Mouse (Mus musculus) G1E (cell line): Measurements from ENCODE around the gene Cnot2. TPM values are rescaled to one million over a fixed set of nuclear protein-coding genes. Genes with fewer than 3 reads are reported as not detected.
"Not testable (repeated sequence)": the region's sequence is repeated elsewhere in the genome, so short reads cannot be mapped to it uniquely, and the experiment has no call there.

Experiments
- ATAC-seq: 2 replicates; pipeline ENCODE4 v1.8.0; 2016; ENCODE audit warnings: mild to moderate bottlenecking; ENCODE audit not compliant: insufficient number of reproducible peaks, poor library complexity, low FRiP score, severe bottlenecking; ENCODE audit errors: extremely low read depth
- DNase-seq: peaks from one replicate; pipeline ENCODE4 v3.0.0; 2012; ENCODE audit warnings: low spot score
- H3K27me3 ChIP-seq: 2 replicates; pipeline ENCODE4 v1.6.1; 2012; ENCODE audit warnings: mild to moderate bottlenecking, low read length, inconsistent platforms; ENCODE audit not compliant: insufficient read depth
- H3K36me3 ChIP-seq: replicated peaks from 2 replicates; pipeline ENCODE3; 2012; ENCODE audit warnings: mild to moderate bottlenecking, inconsistent platforms
- H3K4me1 ChIP-seq: 2 replicates; pipeline ENCODE4 v1.6.1; 2012; ENCODE audit warnings: low read depth, low read length, inconsistent platforms, mixed read lengths; ENCODE audit not compliant: insufficient read depth
- H3K4me3 ChIP-seq: 2 replicates; pipeline ENCODE4 v1.5.1; 2012; ENCODE audit warnings: low read depth, mild to moderate bottlenecking, inconsistent platforms, low read length, moderate library complexity, mixed read lengths
- H3K9me3 ChIP-seq: replicated peaks from 2 replicates; pipeline ENCODE4 v1.6.1; 2012; ENCODE audit warnings: inconsistent platforms
- CTCF ChIP-seq: IDR thresholded peaks from 2 replicates; pipeline ENCODE4 v1.5.1; 2012; ENCODE audit warnings: low read depth, low read length, inconsistent platforms, mixed read lengths
- GATA1 ChIP-seq: IDR thresholded peaks from 2 replicates; pipeline ENCODE4 v1.6.1; 2012; ENCODE audit warnings: borderline replicate concordance, low read length, inconsistent platforms, mixed read lengths
- GATA2 ChIP-seq: IDR thresholded peaks from 2 replicates; pipeline ENCODE4 v1.6.1; 2012; ENCODE audit warnings: low read depth, low read length, inconsistent platforms, borderline replicate concordance
- POLR2AphosphoS5 ChIP-seq: IDR thresholded peaks from 2 replicates; pipeline ENCODE4 v1.6.1; 2012; ENCODE audit warnings: low read depth, low read length, inconsistent platforms; ENCODE audit not compliant: insufficient replicate concordance
- TAL1 ChIP-seq: conservative IDR thresholded peaks from 2 replicates; pipeline ENCODE4 v1.6.1; 2012; ENCODE audit warnings: low read depth, low read length, inconsistent platforms, mixed read lengths
- polyA plus RNA-seq: library from polyadenylated mRNA; stranded (reverse); fragments of >175 nt; gene quantifications from 2 replicates; pipeline ENCODE4 v1.2.3, GENCODE M21; 2012
- total RNA-seq, 2 experiments: library from RNA; stranded (forward) in 1 of 2; stranded (reverse) in 1 of 2; fragments of 200-1000 nt in 1 of 2; fragments of >200 nt in 1 of 2; fragmentation: Nextera tagmentation in 1 of 2; gene quantifications; 2 replicates each; pipeline ENCODE4 v1.2.3; 2014 to 2017

Cnot2 gene
- total and polyA plus RNA-seq, 3 experiments: 6.7 to 178 (median 136) TPM

GRCm38 (mm10) chr10:116577181-116577580, 4.1 kb downstream of the Cnot2 start:
- TF ChIP-seq POLR2AphosphoS5: no peak
- no peak for TF ChIP-seq CTCF
- no peak for TF ChIP-seq GATA2
- no peak for TF ChIP-seq GATA1
- no peak for TF ChIP-seq TAL1
- Histone ChIP-seq H3K4me1 (peaks cover 35% of the 10 kb centered on the region), H3K27me3 (no peaks in the 10 kb centered on the region), H3K36me3 (peaks cover 6% of the 10 kb centered on the region), H3K4me3 (no peak overlapping the region), H3K9me3 (no peaks in the 10 kb centered on the region)
- DNase-seq (no peak), ATAC-seq (no peak)

- not testable (repeated sequence) for H3K9me3 ChIP-seq, H3K27me3 ChIP-seq, H3K36me3 ChIP-seq, DNase-seq, H3K4me3 ChIP-seq, ATAC-seq
- H3K4me1 ChIP-seq: peaks cover 35% of the 10 kb centered on the region
These were observed 5.2 kb downstream of the Cnot2 start for GRCm38 (mm10) chr10:116576071-116576470.

DNA sequence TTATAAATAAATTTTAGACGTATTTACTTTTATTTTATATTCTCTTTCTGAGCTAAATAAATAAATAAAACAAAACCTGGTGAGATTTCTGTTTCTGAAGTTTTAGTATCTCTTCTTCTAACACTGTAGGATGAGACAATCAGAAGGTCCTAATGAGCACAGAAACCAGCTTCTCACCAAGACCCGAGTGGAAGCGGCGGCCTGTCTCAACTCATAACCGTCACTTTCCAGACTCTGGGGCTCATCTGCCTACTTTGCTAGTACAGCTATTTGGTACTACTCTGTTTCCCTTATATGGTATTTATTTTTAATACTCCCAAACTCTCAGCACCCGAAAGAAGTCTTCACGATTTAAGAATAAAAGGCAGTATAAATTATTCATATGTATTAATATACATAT, 10.8 kb downstream of the Cnot2 start:
- Histone ChIP-seq H3K4me3 (no peak overlapping the region), H3K36me3 (peaks cover 6% of the 10 kb centered on the region), H3K9me3 (no peaks in the 10 kb centered on the region), H3K4me1 (peaks cover 22% of the 10 kb centered on the region), H3K27me3 (no peaks in the 10 kb centered on the region)
- DNase-seq (no peak), ATAC-seq (no peak)
- TF ChIP-seq GATA1: no peak
- no peak for TF ChIP-seq POLR2AphosphoS5
- TF ChIP-seq TAL1: no peak
- TF ChIP-seq CTCF: no peak
- no peak for TF ChIP-seq GATA2

GRCm38 (mm10) chr10:116568539-116568938, 12.8 kb downstream of the Cnot2 start:
- no peaks in the 10 kb centered on the region for H3K27me3 ChIP-seq
- peaks cover 15% of the 10 kb centered on the region for H3K36me3 ChIP-seq
- DNase-seq (no peak), ATAC-seq (no peak)
- H3K4me1 ChIP-seq: peaks cover 20% of the 10 kb centered on the region
- no peak overlapping the region for H3K4me3 ChIP-seq
- no peak for TF ChIP-seq CTCF
- TF ChIP-seq GATA1: no peak
- no peak for TF ChIP-seq GATA2
- TF ChIP-seq POLR2AphosphoS5: no peak
- TF ChIP-seq TAL1: no peak
- H3K9me3 ChIP-seq: no peaks in the 10 kb centered on the region

DNA sequence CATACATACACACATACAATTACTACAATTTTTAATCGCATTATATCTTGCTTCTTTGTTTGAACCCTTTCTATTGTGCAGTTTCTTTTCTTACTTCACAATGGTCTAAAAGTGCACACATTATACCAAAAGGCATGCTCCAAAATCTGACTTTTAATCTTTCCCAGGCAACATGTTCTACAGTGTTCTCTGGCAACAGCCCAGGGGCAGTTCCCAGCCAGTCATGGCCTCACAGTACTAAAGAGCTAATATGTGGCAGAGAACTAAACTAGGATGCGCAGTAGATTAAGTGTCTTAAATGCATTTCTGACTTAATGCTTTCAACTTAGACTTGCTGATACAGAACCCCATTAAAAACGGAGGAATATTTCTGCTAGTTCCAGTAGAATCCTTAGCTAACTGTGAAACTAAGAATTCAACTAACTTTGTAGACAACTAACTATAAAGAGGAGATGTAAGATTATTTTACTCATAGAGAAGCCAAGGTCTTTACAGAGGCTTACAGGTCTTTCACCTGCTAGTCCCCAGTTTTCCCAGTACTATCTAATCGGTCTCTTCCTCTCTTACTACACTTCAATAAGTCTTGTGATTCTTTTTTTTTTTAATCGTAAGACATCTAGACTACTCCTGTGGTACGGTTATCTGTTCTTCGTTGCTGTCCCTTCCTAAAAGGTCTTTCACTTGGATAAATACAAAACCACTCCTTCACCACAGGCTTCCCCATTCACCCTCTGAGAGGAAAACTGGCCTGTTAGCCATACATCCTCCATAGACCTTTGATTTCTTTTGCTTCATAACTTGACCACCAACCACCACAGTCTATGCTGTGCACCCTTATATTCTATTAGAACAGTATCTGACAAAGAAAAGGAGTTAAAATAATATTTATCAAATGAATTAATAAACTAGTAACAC, 13.6 kb downstream of the Cnot2 start:
- H3K9me3 ChIP-seq: no peaks in the 10 kb centered on the region
- peaks cover 19% of the 10 kb centered on the region for H3K4me1 ChIP-seq
- ATAC-seq: no peak
- TF ChIP-seq POLR2AphosphoS5: no peak
- TF ChIP-seq GATA1: no peak
- TF ChIP-seq CTCF: no peak
- no peak for TF ChIP-seq GATA2
- no peak for TF ChIP-seq TAL1
- H3K36me3 ChIP-seq: peaks cover 15% of the 10 kb centered on the region
- no peak for DNase-seq
- no peak overlapping the region for H3K4me3 ChIP-seq
- H3K27me3 ChIP-seq: no peaks in the 10 kb centered on the region

DNA sequence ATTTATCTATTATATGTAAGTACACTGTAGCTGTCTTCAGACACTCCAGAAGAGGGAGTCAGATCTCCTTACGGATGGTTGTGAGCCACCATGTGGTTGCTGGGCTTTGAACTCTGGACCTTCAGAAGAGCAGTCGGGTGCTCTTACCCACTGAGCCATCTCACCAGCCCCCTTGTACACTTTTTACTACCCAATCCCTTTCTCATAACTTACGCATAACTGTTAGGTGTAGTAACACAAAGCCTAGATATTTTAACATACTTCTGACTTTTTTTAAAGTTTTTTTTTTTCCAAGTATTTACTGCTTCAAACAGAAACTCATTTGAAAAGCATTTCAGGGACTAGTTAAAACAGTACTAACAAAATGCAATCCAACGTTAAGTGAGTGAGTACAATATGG, 14.8 kb downstream of the Cnot2 start:
- H3K4me1 ChIP-seq: peaks cover 23% of the 10 kb centered on the region
- not testable (repeated sequence) for DNase-seq, ATAC-seq, H3K9me3 ChIP-seq, H3K4me3 ChIP-seq, H3K27me3 ChIP-seq
- peaks cover 15% of the 10 kb centered on the region for H3K36me3 ChIP-seq

- Histone ChIP-seq H3K9me3 (no peaks in the 10 kb centered on the region), H3K27me3 (no peaks in the 10 kb centered on the region), H3K4me1 (peaks cover 25% of the 10 kb centered on the region), H3K4me3 (no peak overlapping the region), H3K36me3 (peaks cover 16% of the 10 kb centered on the region)
- DNase-seq (no peak), ATAC-seq (no peak)
- TF ChIP-seq GATA1: no peak
- TF ChIP-seq TAL1: no peak
- no peak for TF ChIP-seq CTCF
- no peak for TF ChIP-seq POLR2AphosphoS5
These were observed 16.3 kb downstream of the Cnot2 start for GRCm38 (mm10) chr10:116564828-116565602.
